Mouse (Mus musculus) CH12.LX (cell line): ENCODE results near the gene Ctdspl. TPM values are rescaled to one million over a fixed set of nuclear protein-coding genes. Genes with fewer than 3 reads are reported as not detected.

Experiments
- DNase-seq: peaks from one replicate; pipeline ENCODE4 v3.0.0-alpha.2; 2013; ENCODE audit errors: extremely low read depth
- H3K27ac ChIP-seq: 2 replicates; pipeline ENCODE4 v1.5.1; 2012; ENCODE audit warnings: low read depth, mild to moderate bottlenecking, control low read depth, moderate library complexity; ENCODE audit not compliant: insufficient read depth
- H3K27me3 ChIP-seq: replicated peaks from 2 replicates; pipeline ENCODE3; 2012; ENCODE audit warnings: inconsistent platforms
- H3K36me3 ChIP-seq, 2 experiments: replicated peaks in 1 of 2; 2 replicates each; pipeline versions ENCODE3 to v1.6.1; 2012; ENCODE audit warnings: inconsistent platforms in 1 of 2, low read length in 1 of 2, mild to moderate bottlenecking in 1 of 2, mixed read lengths in 1 of 2, moderate library complexity in 1 of 2; ENCODE audit not compliant: control insufficient read depth in 1 of 2, insufficient read depth in 1 of 2
- H3K4me1 ChIP-seq, 2 experiments: 2 replicates each; pipeline ENCODE4 v1.6.1; 2012; ENCODE audit warnings: inconsistent platforms in 1 of 2, moderate library complexity in 1 of 2; ENCODE audit not compliant: insufficient read depth in 2 of 2, control insufficient read depth in 1 of 2
- H3K4me2 ChIP-seq: 2 replicates; pipeline ENCODE4 v1.6.1; 2012; ENCODE audit warnings: low read depth, mild to moderate bottlenecking, control low read depth; ENCODE audit not compliant: poor library complexity, insufficient read depth, severe bottlenecking
- H3K4me3 ChIP-seq, 3 experiments: fragments of 150-350 bp in 1 of 3; sonication (generic) in 1 of 3; replicated peaks in 1 of 3; 2 replicates each; pipeline versions ENCODE3 to v1.5.1; 2011 to 2012; ENCODE audit warnings: low read depth in 2 of 3, low read length in 2 of 3, mild to moderate bottlenecking in 2 of 3, moderate library complexity in 2 of 3, control low read depth in 1 of 3, improper control_type of control experiment in 1 of 3, inconsistent platforms in 1 of 3, mixed read lengths in 1 of 3; ENCODE audit not compliant: poor library complexity in 1 of 3
- H3K79me2 ChIP-seq: replicated peaks from 2 replicates; pipeline ENCODE4 v1.6.1; 2012; ENCODE audit warnings: mild to moderate bottlenecking, moderate library complexity; ENCODE audit not compliant: control insufficient read depth, poor library complexity, insufficient read depth, severe bottlenecking; ENCODE audit errors: extremely low read depth
- H3K9ac ChIP-seq: 2 replicates; pipeline ENCODE4 v1.6.1; 2012; ENCODE audit warnings: low read depth, mild to moderate bottlenecking, control low read depth, moderate library complexity; ENCODE audit not compliant: insufficient read depth
- H3K9me3 ChIP-seq: replicated peaks from 2 replicates; pipeline ENCODE3; 2012; ENCODE audit warnings: low read length, inconsistent platforms, mixed read lengths
- BHLHE40 ChIP-seq: IDR thresholded peaks from 2 replicates; pipeline ENCODE4 v1.6.1; 2011; ENCODE audit warnings: mild to moderate bottlenecking, low read depth, low read length, improper control_type of control experiment
- CTCF ChIP-seq, 2 experiments: IDR thresholded peaks in 1 of 2; conservative IDR thresholded peaks in 1 of 2; 2 replicates each; pipeline ENCODE4 v1.5.1; 2011 to 2012; ENCODE audit warnings: low read depth in 2 of 2, low read length in 2 of 2, improper control_type of control experiment in 1 of 2, inconsistent platforms in 1 of 2, mild to moderate bottlenecking in 1 of 2, moderate library complexity in 1 of 2
- ELF1 ChIP-seq: IDR thresholded peaks from 2 replicates; pipeline ENCODE4 v1.6.1; 2014; ENCODE audit warnings: low read depth, mild to moderate bottlenecking, inconsistent platforms, low read length, improper control_type of control experiment
- IRF4 ChIP-seq: IDR thresholded peaks from 2 replicates; pipeline ENCODE4 v1.6.1; 2014; ENCODE audit warnings: low read depth, mild to moderate bottlenecking, inconsistent platforms, low read length, improper control_type of control experiment
- MAZ ChIP-seq: IDR thresholded peaks from 2 replicates; pipeline ENCODE4 v1.6.1; 2012; ENCODE audit warnings: low read depth, mild to moderate bottlenecking, inconsistent platforms, low read length, improper control_type of control experiment, moderate library complexity
- MYC ChIP-seq: IDR thresholded peaks from 2 replicates; pipeline ENCODE4 v1.6.1; 2011; ENCODE audit warnings: low read depth, mild to moderate bottlenecking, improper control_type of control experiment, low read length
- POLR2A ChIP-seq: IDR thresholded peaks from 2 replicates; pipeline ENCODE4 v1.6.1; 2011; ENCODE audit warnings: low read depth, mild to moderate bottlenecking, improper control_type of control experiment, low read length
- POLR2AphosphoS2 ChIP-seq: IDR thresholded peaks from 2 replicates; pipeline ENCODE4 v1.6.1; 2011; ENCODE audit warnings: low read depth, low read length, improper control_type of control experiment
- RAD21 ChIP-seq: IDR thresholded peaks from 2 replicates; pipeline ENCODE4 v1.6.1; 2011; ENCODE audit warnings: low read depth, mild to moderate bottlenecking, low read length, improper control_type of control experiment, moderate library complexity
- RCOR1 ChIP-seq: conservative IDR thresholded peaks from 2 replicates; pipeline ENCODE4 v1.6.1; 2012; ENCODE audit warnings: low read depth, mild to moderate bottlenecking, inconsistent platforms, low read length, improper control_type of control experiment
- SMC3 ChIP-seq: IDR thresholded peaks from 2 replicates; pipeline ENCODE4 v1.6.1; 2011; ENCODE audit warnings: low read depth, low read length, improper control_type of control experiment
- TBP ChIP-seq: conservative IDR thresholded peaks from 2 replicates; pipeline ENCODE4 v1.6.1; 2011; ENCODE audit warnings: low read depth, low read length, improper control_type of control experiment
- USF2 ChIP-seq: conservative IDR thresholded peaks from 2 replicates; pipeline ENCODE4 v1.6.1; 2011; ENCODE audit warnings: low read depth, low read length, improper control_type of control experiment
- ZC3H11A ChIP-seq: IDR thresholded peaks from 2 replicates; pipeline ENCODE4 v1.6.1; 2012; ENCODE audit warnings: low read depth, mild to moderate bottlenecking, inconsistent platforms, low read length, improper control_type of control experiment
- ZKSCAN1 ChIP-seq: IDR thresholded peaks from 2 replicates; pipeline ENCODE4 v1.6.1; 2012; ENCODE audit warnings: low read depth, inconsistent platforms, low read length, improper control_type of control experiment, borderline replicate concordance
- ZNF384 ChIP-seq: IDR thresholded peaks from 2 replicates; pipeline ENCODE4 v1.6.1; 2012; ENCODE audit warnings: low read depth, low read length, improper control_type of control experiment, inconsistent platforms
- dilution Hi-C: fragments of 300-500 bp; cut with MboI; formaldehyde crosslinking; loops from 2 replicates; pipeline ENCODE4 v1.14.3; 2020; ENCODE audit warnings: low sequenced_read_pairs; ENCODE audit not compliant: extremely low pct_unique_long_range_greater_than_20kb, extremely low pct_ligation_motif_present
- in situ Hi-C: fragments of 300-500 bp; cut with MboI; formaldehyde crosslinking; loops from 3 replicates; pipeline ENCODE4 v1.14.3; 2019; ENCODE audit warnings: low sequenced_read_pairs, low pct_ligation_motif_present, low pct_unique_long_range_greater_than_20kb, mixed read lengths
- polyA plus RNA-seq: library from polyadenylated mRNA; unstranded; fragments of >175 nt; gene quantifications from 2 replicates; pipeline ENCODE4 v1.2.1, GENCODE M21; 2012; ENCODE audit warnings: low read depth; ENCODE audit not compliant: insufficient read length
- total RNA-seq, 2 experiments: library from RNA; depleted of rRNA; stranded (reverse); fragments of 300-350 nt in 1 of 2; fragments of >200 nt in 1 of 2; gene quantifications; 2 replicates each; pipeline ENCODE4 v1.2.3; 2012 to 2014

Gene Ctdspl
- total and polyA plus RNA-seq, 3 experiments: not detected

GRCm38 (mm10) chr9:118901917-118902316, 24.3 kb upstream of the Ctdspl start:
- dilution Hi-C loops (no loop called here), in situ Hi-C loops (loop anchor here (25.0 kb wide), 1 partner anchor 315 kb away; no protein-coding TSS in a partner anchor)
- Histone ChIP-seq H3K4me2 (no peak overlapping the region), H3K9me3 (no peaks in the 10 kb centered on the region), H3K4me1 (no peaks in the 10 kb centered on the region), H3K36me3 (no peaks in the 10 kb centered on the region), H3K27ac (no peak overlapping the region), H3K4me3 (no peak overlapping the region), H3K9ac (no peak overlapping the region), H3K27me3 (peaks cover 83% of the 10 kb centered on the region)
- no peak for TF ChIP-seq RCOR1
- no peak for TF ChIP-seq ZC3H11A
- TF ChIP-seq IRF4: no peak
- no peak for TF ChIP-seq POLR2AphosphoS2
- no peak for TF ChIP-seq TBP
- no peak for TF ChIP-seq POLR2A
- TF ChIP-seq ELF1: no peak
- no peak for TF ChIP-seq BHLHE40
- no peak for TF ChIP-seq ZNF384
- no peak for TF ChIP-seq MAZ
- TF ChIP-seq MYC: no peak
- no peak for TF ChIP-seq ZKSCAN1
- TF ChIP-seq SMC3: no peak
- TF ChIP-seq, all 38 proteins: peak for 0
- no peak for DNase-seq
- H3K79me2 ChIP-seq: no peaks in the 10 kb centered on the region

GRCm38 (mm10) chr9:118907934-118908620, 18.2 kb upstream of the Ctdspl start:
- dilution Hi-C loops (no loop called here), in situ Hi-C loops (loop anchor here (25.0 kb wide), 1 partner anchor 321 kb away; no protein-coding TSS in a partner anchor)
- H3K4me2 ChIP-seq: no peak overlapping the region
- peaks cover 59% of the 10 kb centered on the region for H3K27me3 ChIP-seq
- DNase-seq: peak; percentile 62
- no peaks in the 10 kb centered on the region for H3K79me2 ChIP-seq
- H3K9me3 ChIP-seq: no peaks in the 10 kb centered on the region
- no peak overlapping the region for H3K4me3 ChIP-seq
- H3K9ac ChIP-seq: no peak overlapping the region
- no peaks in the 10 kb centered on the region for H3K36me3 ChIP-seq
- H3K27ac ChIP-seq: no peak overlapping the region
- TF ChIP-seq USF2 (no peak), CTCF (conservative IDR thresholded peaks at IDR 0.05 in 1 of 2, IDR thresholded peaks at IDR 0.05 in 1 of 2; ENCODE audit: low read depth in 2 of 2, low read length in 2 of 2) (peak; percentile 74 to 92), RAD21 (peak; percentile 44), SMC3 (peak; percentile 72)
- TF ChIP-seq, all 38 proteins: peak for 3
- H3K4me1 ChIP-seq: no peaks in the 10 kb centered on the region
